Mouse (Mus musculus) small intestine, adult 2 months (tissue): ENCODE data around the gene Txndc2.

Experiments
- CTCF ChIP-seq: fragments of 200-500 bp; IDR thresholded peaks from 2 replicates; pipeline ENCODE4 v1.5.1; 2012; ENCODE audit warnings: low read depth, mild to moderate bottlenecking, control low read depth, inconsistent platforms, low read length, moderate library complexity, mixed read lengths; ENCODE audit not compliant: insufficient replicate concordance, insufficient read length; ENCODE audit errors: extremely low read depth
- POLR2A ChIP-seq: fragments of 200-500 bp; IDR thresholded peaks from 2 replicates; pipeline ENCODE4 v1.6.1; 2012; ENCODE audit warnings: low read depth, mild to moderate bottlenecking, control low read depth, inconsistent platforms, low read length, moderate library complexity

- no peak for TF ChIP-seq CTCF
- TF ChIP-seq POLR2A: no peak
These were observed 44.0 kb downstream of the Txndc2 start for GRCm38 (mm10) chr17:65597857-65598486.
